Comparison of ENCODE assay signal across 17 mouse cellular contexts in the genomic region with DNA sequence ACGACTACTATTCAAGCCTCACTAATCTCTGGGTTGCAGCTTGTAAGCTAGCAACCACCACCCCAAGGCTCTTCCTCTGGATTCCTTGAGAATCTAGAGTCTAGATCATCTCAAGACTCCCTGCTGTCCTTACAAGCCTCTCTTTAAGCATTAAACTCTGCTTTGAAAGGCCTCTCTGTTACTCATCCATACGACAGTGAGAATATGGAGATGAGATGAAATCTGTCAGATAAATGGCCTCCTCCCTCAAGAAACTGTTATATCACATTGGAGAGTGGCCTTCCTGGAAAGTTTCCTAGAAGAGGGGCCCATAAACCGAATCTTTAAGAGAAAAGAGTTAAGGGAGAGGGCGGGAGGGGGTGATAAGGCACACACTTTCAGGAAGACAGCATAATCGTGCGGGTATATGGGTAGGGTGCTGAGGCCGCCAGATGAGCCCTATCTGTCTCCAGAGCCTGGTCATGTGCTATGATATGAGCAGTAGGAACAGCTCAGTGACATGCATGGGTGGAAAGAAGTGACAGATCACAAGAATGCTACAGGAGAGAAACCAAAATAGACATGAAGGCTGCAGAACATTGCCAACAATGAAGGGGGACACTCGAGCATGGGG. TPM values are rescaled to one million over a fixed set of nuclear protein-coding genes. Genes with fewer than 3 reads are reported as not detected.
DNase-seq lines count a peak whose midpoint lies in the region; ATAC-seq and TF ChIP-seq lines count a peak whose summit lies in the region.
"Had no signal": no experiment of that assay in that cellular context is flagged by ENCODE, and none has a peak within 500 bp of the region (broad histone marks: within the 10 kb centered on the region; RNA-seq: fewer than 3 reads in every experiment).

No protein-coding gene starts in this region.

- TF ChIP-seq POLR2A in bone marrow, adult 2 months (IDR thresholded peaks at IDR 0.05; ENCODE audit: borderline replicate concordance, control insufficient read depth, low read depth, low read length), result no peak

- no peak overlapping the region for H3K9ac ChIP-seq in heart, postnatal 0 days (replicated peaks; ENCODE audit: low read depth, low read length)
- H3K9ac ChIP-seq in liver, postnatal 0 days (replicated peaks), result 0 out of 2 replicates have a peak overlapping the region, but pooled peaks have one; percentile 32
- no peak overlapping the region for H3K9ac ChIP-seq in neural tube, embryonic 15.5 days (replicated peaks)
- H3K9ac ChIP-seq: embryonic facial prominence, embryonic 12.5 days; forebrain, embryonic 15.5 days had no signal

- 32% methylated on average over 8 of the region's 8 CpGs for WGBS in heart, postnatal 0 days
- 52% methylated on average over 8 of the region's 8 CpGs for WGBS in bone marrow, adult 2 months
- 42% methylated on average over 8 of the region's 8 CpGs for WGBS in liver, postnatal 0 days (ENCODE audit: insufficient replicate concordance)
- 82% methylated on average over 8 of the region's 8 CpGs for WGBS in neural tube, embryonic 15.5 days

- no peak overlapping the region for H3K4me3 ChIP-seq in heart, postnatal 0 days (ENCODE audit: low read depth, low read length)
- H3K4me3 ChIP-seq in bone marrow, adult 2 months (replicated peaks; ENCODE audit: control insufficient read depth, low read depth, low read length), result no peak overlapping the region
- H3K4me3 ChIP-seq in erythroblast, embryonic 14.5 days (replicated peaks), result peak overlapping the region; percentile 57
- no peak overlapping the region for H3K4me3 ChIP-seq in liver, postnatal 0 days (ENCODE audit: low read depth, low read length)
- no peak overlapping the region for H3K4me3 ChIP-seq in neural tube, embryonic 15.5 days (replicated peaks)
- H3K4me3 ChIP-seq: embryonic facial prominence, embryonic 12.5 days; forebrain, embryonic 15.5 days had no signal

- 0 out of 2 replicates have a peak, but pooled peaks have one; percentile 36 for ATAC-seq in heart, postnatal 0 days (ENCODE audit: insufficient read depth, low read depth)
- peak; percentile 97 for ATAC-seq in liver, postnatal 0 days
- ATAC-seq in granulocyte monocyte progenitor cell, adult 5-6 weeks (replicated peaks; ENCODE audit: poor library complexity, severe bottlenecking), result no peak
- ATAC-seq in neural tube, embryonic 15.5 days (ENCODE audit: low FRiP score), result no peak
- ATAC-seq: forebrain, embryonic 15.5 days; hindbrain, embryonic 16.5 days; Patski had no signal

- H3K27ac ChIP-seq in heart, postnatal 0 days (ENCODE audit: low read depth), result no peak overlapping the region
- H3K27ac ChIP-seq in bone marrow, adult 2 months (ENCODE audit: control insufficient read depth, insufficient read depth, low read depth, low read length, poor library complexity), result peak overlapping the region; percentile 56; the same call in 1 of the 2 replicates
- H3K27ac ChIP-seq in liver, postnatal 0 days (ENCODE audit: low read depth), result peak overlapping the region; percentile 82
- H3K27ac ChIP-seq in neural tube, embryonic 15.5 days (replicated peaks), result no peak overlapping the region
- H3K27ac ChIP-seq: embryonic facial prominence, embryonic 12.5 days; forebrain, embryonic 15.5 days; kidney, postnatal 0 days had no signal

- H3K27me3 ChIP-seq in heart, postnatal 0 days (ENCODE audit: control insufficient read depth, insufficient read depth, low read length), result no peaks in the 10 kb centered on the region
- no peaks in the 10 kb centered on the region for H3K27me3 ChIP-seq in erythroblast, embryonic 14.5 days (ENCODE audit: control insufficient read depth)
- H3K27me3 ChIP-seq in liver, postnatal 0 days (ENCODE audit: insufficient read depth, low read length), result no peaks in the 10 kb centered on the region
- H3K27me3 ChIP-seq in neural tube, embryonic 15.5 days (replicated peaks), result no peaks in the 10 kb centered on the region
- H3K27me3 ChIP-seq: embryonic facial prominence, embryonic 12.5 days; forebrain, embryonic 15.5 days; Patski had no signal

- no peaks in the 10 kb centered on the region for H3K36me3 ChIP-seq in heart, postnatal 0 days (replicated peaks; ENCODE audit: control insufficient read depth, insufficient read depth, low read length)
- peaks cover 7% of the 10 kb centered on the region for H3K36me3 ChIP-seq in erythroblast, embryonic 14.5 days (ENCODE audit: control insufficient read depth)
- H3K36me3 ChIP-seq in liver, postnatal 0 days (replicated peaks; ENCODE audit: insufficient read depth, low read length), result no peaks in the 10 kb centered on the region
- H3K36me3 ChIP-seq in neural tube, embryonic 15.5 days, result no peaks in the 10 kb centered on the region
- H3K36me3 ChIP-seq: embryonic facial prominence, embryonic 12.5 days; forebrain, embryonic 15.5 days had no signal

- H3K4me1 ChIP-seq in heart, postnatal 0 days (ENCODE audit: control insufficient read depth, insufficient read depth), result 0 out of 2 replicates have a peak, but pooled peaks cover 5% of the 10 kb centered on the region
- H3K4me1 ChIP-seq in bone marrow, adult 2 months (ENCODE audit: control insufficient read depth, insufficient read depth, low read length), result peaks cover 6% of the 10 kb centered on the region
- H3K4me1 ChIP-seq in erythroblast, embryonic 14.5 days (ENCODE audit: control insufficient read depth), result peaks cover 81% of the 10 kb centered on the region
- peaks cover 38% of the 10 kb centered on the region for H3K4me1 ChIP-seq in liver, postnatal 0 days (ENCODE audit: insufficient read depth)
- H3K4me1 ChIP-seq in neural tube, embryonic 15.5 days, result peaks cover 7% of the 10 kb centered on the region; the same call in 1 of the 2 replicates
- H3K4me1 ChIP-seq: embryonic facial prominence, embryonic 12.5 days had no signal

- no peak overlapping the region for H3K4me2 ChIP-seq in heart, postnatal 0 days (ENCODE audit: low read depth, low read length)
- H3K4me2 ChIP-seq in liver, postnatal 0 days (ENCODE audit: low read depth, low read length), result peak overlapping the region; percentile 60
- no peak overlapping the region for H3K4me2 ChIP-seq in neural tube, embryonic 15.5 days
- H3K4me2 ChIP-seq: embryonic facial prominence, embryonic 12.5 days; forebrain, embryonic 15.5 days had no signal

- H3K9me3 ChIP-seq in heart, postnatal 0 days (replicated peaks; ENCODE audit: control insufficient read depth, low read length), result no peaks in the 10 kb centered on the region
- peaks cover 2% of the 10 kb centered on the region; the same call in 1 of the 2 replicates for H3K9me3 ChIP-seq in erythroblast, embryonic 14.5 days (ENCODE audit: control insufficient read depth, low read length)
- H3K9me3 ChIP-seq in liver, postnatal 0 days (ENCODE audit: low read length), result no peaks in the 10 kb centered on the region
- no peaks in the 10 kb centered on the region for H3K9me3 ChIP-seq in neural tube, embryonic 15.5 days (replicated peaks)
- H3K9me3 ChIP-seq: embryonic facial prominence, embryonic 12.5 days; forebrain, embryonic 15.5 days had no signal

- TF ChIP-seq EP300 in heart, postnatal 0 days (IDR thresholded peaks at IDR 0.05; ENCODE audit: low read depth), result no peak
- TF ChIP-seq EP300 in liver, postnatal 0 days (IDR thresholded peaks at IDR 0.05; ENCODE audit: low read depth), result peak; percentile 95

- no peak for DNase-seq in heart, postnatal 0 days (ENCODE audit: low spot score)
- no peak for DNase-seq in heart, adult 9 months (ENCODE audit: low spot score in 2 of 2)
- peak; percentile 56 for DNase-seq in liver, postnatal 0 days
- no peak for DNase-seq in kidney, postnatal 10 days
- DNase-seq: adrenal gland, postnatal 10 days; cerebellum, adult 11-12 months; gastrocnemius, postnatal 36 days; thymus, postnatal 4 days had no signal

- TF ChIP-seq CTCF in heart, postnatal 0 days (IDR thresholded peaks at IDR 0.05; ENCODE audit: low read depth), result no peak
- no peak for TF ChIP-seq CTCF in bone marrow, adult 2 months (IDR thresholded peaks at IDR 0.05; ENCODE audit: control insufficient read depth, insufficient read depth, low read length)
- TF ChIP-seq CTCF in liver, postnatal 0 days (IDR thresholded peaks at IDR 0.05; ENCODE audit: low read depth), result no peak

RNA-seq across cellular contexts. Expression of gene Bmp2k, which starts 45.9 kb away (rescaled TPM):
- total RNA-seq in heart, postnatal 0 days (2014; rRNA removed; ENCODE audit: low replicate concordance), result 7.0 and 12.4 TPM in 2 replicates
- polyA plus RNA-seq in heart, postnatal 0 days (2015; fragmentation: Nextera tagmentation; extraction: Ambion mirVana), result 6.8 and 6.9 TPM in 2 replicates
- polyA plus RNA-seq in bone marrow, adult 2 months (2011; ENCODE audit: insufficient read depth, insufficient read length, low replicate concordance, missing spikeins), result 11.7 and 12.0 TPM in 2 replicates
- 2.1 and 2.5 TPM in 2 replicates for polyA plus RNA-seq in erythroblast, embryonic 14.5 days (2012)
- 13.6 and 15.2 TPM in 2 replicates for polyA plus RNA-seq in liver, postnatal 0 days (2015; fragmentation: Nextera tagmentation; extraction: Ambion mirVana)
- total RNA-seq in granulocyte monocyte progenitor cell, adult 5-6 weeks (2014; fragmentation: Nextera tagmentation), result 23.5 and 25.2 TPM in 2 replicates
- 16.2 and 18.1 TPM in 2 replicates for total RNA-seq in granulocyte monocyte progenitor cell, adult 5-6 weeks (2017)
- 7.8 and 10.9 TPM in 2 replicates for polyA plus RNA-seq in neural tube, embryonic 15.5 days (2015; fragmentation: Nextera tagmentation; extraction: Ambion mirVana)

Comparison
In these comparisons a context has a peak if more than half of its experiments do, and no peak if none do; other contexts are left out.
1. ATAC-seq: peak in heart, postnatal 0 days (single experiment) and liver, postnatal 0 days (single experiment); none in granulocyte monocyte progenitor cell, adult 5-6 weeks (single experiment) and neural tube, embryonic 15.5 days (single experiment).
2. H3K27ac ChIP-seq: peak in bone marrow, adult 2 months (single experiment) and liver, postnatal 0 days (single experiment); none in heart, postnatal 0 days (single experiment) and neural tube, embryonic 15.5 days (single experiment).